Mouse (Mus musculus) thymus, adult 2 months (tissue): ENCODE measurements around the gene Txndc11. TPM values are rescaled to one million over a fixed set of nuclear protein-coding genes. Genes with fewer than 3 reads are reported as not detected.

Source experiments
- DNase-seq: peaks from one replicate; pipeline ENCODE4 v3.0.0; 2021
- H3K27ac ChIP-seq: fragments of 200-500 bp; 2 replicates; pipeline ENCODE4 v1.5.1; 2012; ENCODE audit warnings: low read length, control low read depth; ENCODE audit not compliant: control insufficient read depth, insufficient read depth
- H3K27me3 ChIP-seq: fragments of 200-500 bp; 2 replicates; pipeline ENCODE4 v1.6.1; 2012; ENCODE audit warnings: mild to moderate bottlenecking, low read length, moderate library complexity, mixed read lengths; ENCODE audit not compliant: control insufficient read depth, insufficient read depth
- H3K36me3 ChIP-seq: fragments of 200-500 bp; 2 replicates; pipeline ENCODE4 v1.6.1; 2012; ENCODE audit warnings: mild to moderate bottlenecking, low read length, moderate library complexity; ENCODE audit not compliant: control insufficient read depth, insufficient read depth
- H3K4me1 ChIP-seq: fragments of 200-500 bp; replicated peaks from 2 replicates; pipeline ENCODE4 v1.6.1; 2012; ENCODE audit warnings: low read length; ENCODE audit not compliant: control insufficient read depth, insufficient read depth
- H3K4me3 ChIP-seq: fragments of 200-500 bp; 2 replicates; pipeline ENCODE4 v1.5.1; 2012; ENCODE audit warnings: mild to moderate bottlenecking, low read length, control low read depth, moderate library complexity; ENCODE audit not compliant: control insufficient read depth, insufficient read depth
- CTCF ChIP-seq: fragments of 200-500 bp; IDR thresholded peaks from 2 replicates; pipeline ENCODE4 v1.5.1; 2012; ENCODE audit warnings: mild to moderate bottlenecking, control low read depth, low read length, moderate library complexity, borderline replicate concordance; ENCODE audit not compliant: control insufficient read depth, poor library complexity, insufficient read depth; ENCODE audit errors: extremely low read depth
- POLR2A ChIP-seq: fragments of 200-500 bp; IDR thresholded peaks from 2 replicates; pipeline ENCODE4 v1.6.1; 2012; ENCODE audit warnings: mild to moderate bottlenecking, low read length, control low read depth, moderate library complexity; ENCODE audit not compliant: control insufficient read depth, poor library complexity, insufficient read depth; ENCODE audit errors: extremely low read depth
- WGBS: fragments of 180-500 bp; shearing (Covaris S2); methylation state at CpG from one replicate; pipeline ENCODE4 v1.1.7; 2018; 5-methylcytosine and 5-hydroxymethylcytosine counted together
- polyA plus RNA-seq: library from polyadenylated mRNA; depleted of rRNA; stranded (reverse); fragments of >200 nt; gene quantifications from 2 replicates; pipeline ENCODE4 v1.2.3, GENCODE M21; 2012

Gene Txndc11
- polyA plus RNA-seq, 1 experiment: 35.1 TPM

GRCm38 (mm10) chr16:11046437-11046836, 88.0 kb downstream of the Txndc11 start:
- no peak for DNase-seq
- no peaks in the 10 kb centered on the region for H3K4me1 ChIP-seq
- H3K36me3 ChIP-seq: no peaks in the 10 kb centered on the region
- TF ChIP-seq POLR2A (no peak), CTCF (no peak)
- H3K4me3 ChIP-seq: no peak overlapping the region
- no peak overlapping the region for H3K27ac ChIP-seq
- no peaks in the 10 kb centered on the region for H3K27me3 ChIP-seq
- WGBS: 94% methylated on average over 7 of the region's 7 CpGs

DNA sequence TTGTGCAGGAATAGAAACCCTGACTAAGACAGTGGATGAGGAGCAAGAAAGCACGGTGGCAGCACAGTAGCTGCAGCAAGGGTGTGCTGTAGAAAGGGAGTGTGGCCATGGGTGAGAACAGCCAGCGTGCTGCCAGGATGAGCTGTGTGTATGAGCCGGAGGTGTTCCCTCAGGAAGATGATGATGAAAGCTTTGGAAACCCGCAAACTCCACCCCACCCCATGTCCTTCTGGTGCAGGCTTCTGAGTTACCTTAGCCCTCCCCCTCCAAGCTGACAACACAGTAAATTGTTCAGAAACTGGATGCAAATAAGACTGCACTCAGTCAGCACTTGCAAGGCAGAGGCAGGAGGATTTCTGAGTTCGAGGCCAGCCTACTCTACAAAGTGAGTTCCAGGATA, 91.2 kb downstream of the Txndc11 start:
- H3K4me3 ChIP-seq: no peak overlapping the region
- H3K36me3 ChIP-seq: no peaks in the 10 kb centered on the region
- 98% methylated on average over 5 of the region's 5 CpGs for whole genome bisulfite sequencing
- no peaks in the 10 kb centered on the region for H3K4me1 ChIP-seq
- DNase-seq: no peak
- H3K27me3 ChIP-seq: no peaks in the 10 kb centered on the region
- TF ChIP-seq POLR2A: no peak
- no peak for TF ChIP-seq CTCF
- H3K27ac ChIP-seq: no peak overlapping the region

DNA sequence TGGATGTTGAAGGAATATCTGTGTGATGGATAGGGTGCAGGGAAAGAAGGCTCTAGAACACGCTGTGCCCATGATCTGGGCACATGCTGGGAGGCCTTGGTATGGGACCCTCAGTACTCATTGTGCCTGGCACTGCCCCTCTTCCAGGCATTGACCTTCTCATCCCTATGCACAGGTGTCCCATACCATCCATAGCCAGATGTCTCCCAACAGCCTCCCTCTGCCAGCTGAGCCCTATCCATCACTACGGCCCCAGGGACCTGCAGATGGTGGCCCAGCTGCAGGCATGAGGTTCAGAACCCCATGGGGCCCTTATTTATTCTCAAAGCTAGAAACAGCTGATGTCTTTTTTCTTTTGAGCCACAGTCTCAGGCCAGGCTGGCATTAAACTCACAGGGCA, 93.8 kb downstream of the Txndc11 start:
- TF ChIP-seq POLR2A (no peak), CTCF (no peak)
- no peak for DNase-seq
- 96% methylated on average over 2 of the region's 2 CpGs for WGBS
- H3K27ac ChIP-seq: no peak overlapping the region
- H3K4me1 ChIP-seq: no peaks in the 10 kb centered on the region
- no peaks in the 10 kb centered on the region for H3K36me3 ChIP-seq
- H3K4me3 ChIP-seq: no peak overlapping the region
- H3K27me3 ChIP-seq: no peaks in the 10 kb centered on the region

- no peaks in the 10 kb centered on the region for H3K27me3 ChIP-seq
- TF ChIP-seq POLR2A: no peak
- peak; percentile 93; the same call in 1 of the 2 replicates for TF ChIP-seq CTCF
- H3K36me3 ChIP-seq: no peaks in the 10 kb centered on the region
- H3K27ac ChIP-seq: no peak overlapping the region
- WGBS: 27% methylated on average over 15 of the region's 15 CpGs
- H3K4me1 ChIP-seq: no peaks in the 10 kb centered on the region
- no peak overlapping the region for H3K4me3 ChIP-seq
- peak; percentile 73 for DNase-seq
Observed at GRCm38 (mm10) chr16:11035790-11036431, 98.5 kb downstream of the Txndc11 start.

GRCm38 (mm10) chr16:11035273-11035672, 99.2 kb downstream of the Txndc11 start:
- H3K4me3 ChIP-seq: no peak overlapping the region
- no peak for DNase-seq
- H3K27ac ChIP-seq: no peak overlapping the region
- 86% methylated on average over 9 of the region's 9 CpGs for WGBS
- H3K4me1 ChIP-seq: no peaks in the 10 kb centered on the region
- no peaks in the 10 kb centered on the region for H3K36me3 ChIP-seq
- TF ChIP-seq POLR2A (no peak), CTCF (no peak)
- H3K27me3 ChIP-seq: no peaks in the 10 kb centered on the region

DNA sequence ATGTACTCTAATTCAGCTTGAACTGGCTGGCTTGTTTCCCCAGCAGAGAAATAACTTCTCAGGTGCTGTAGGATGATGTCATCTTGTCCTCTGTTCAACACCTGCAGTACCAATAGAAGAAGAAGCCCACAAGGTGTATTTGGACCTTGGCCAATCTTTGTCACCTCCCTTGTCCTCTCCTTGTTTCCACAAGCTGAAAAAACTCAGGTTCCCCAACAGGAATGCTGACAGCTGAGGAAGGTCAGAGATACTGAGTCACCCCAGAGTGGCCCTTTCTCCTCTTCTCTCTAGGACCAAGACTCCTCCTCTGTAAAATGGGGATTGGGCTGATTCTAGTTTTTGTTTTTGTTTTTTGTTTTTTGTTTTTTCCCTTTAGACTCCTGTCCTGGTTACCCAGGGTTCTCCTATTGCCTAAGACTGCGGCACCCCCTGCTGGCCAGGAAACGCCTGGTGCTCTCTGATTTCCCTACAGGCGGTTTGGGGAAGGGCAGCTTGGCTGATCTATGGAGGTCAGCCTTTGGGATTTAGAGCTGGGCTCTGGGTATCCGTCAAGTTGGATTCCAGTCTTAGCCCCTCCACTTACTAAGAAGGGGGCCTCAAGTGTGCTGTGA, 100.2 kb downstream of the Txndc11 start:
- TF ChIP-seq POLR2A: no peak
- TF ChIP-seq CTCF: peak; percentile 99

More for the DNA sequence above, 100.2 kb downstream of the Txndc11 start:
- no peaks in the 10 kb centered on the region for H3K4me1 ChIP-seq
- H3K36me3 ChIP-seq: no peaks in the 10 kb centered on the region
- WGBS: 2% methylated on average over 4 of the region's 4 CpGs
- peak; percentile 86 for DNase-seq
- H3K27me3 ChIP-seq: no peaks in the 10 kb centered on the region
- H3K27ac ChIP-seq: no peak overlapping the region
- no peak overlapping the region for H3K4me3 ChIP-seq
